Mouse (Mus musculus): Measurements from ENCODE around the gene 2510039O18Rik. TPM values are rescaled to one million over a fixed set of nuclear protein-coding genes. Genes with fewer than 3 reads are reported as not detected.

The 2510039O18Rik gene
- total and polyA plus RNA-seq, 2 experiments from 2014 or later = 12.3 to 68.3 TPM

DNA sequence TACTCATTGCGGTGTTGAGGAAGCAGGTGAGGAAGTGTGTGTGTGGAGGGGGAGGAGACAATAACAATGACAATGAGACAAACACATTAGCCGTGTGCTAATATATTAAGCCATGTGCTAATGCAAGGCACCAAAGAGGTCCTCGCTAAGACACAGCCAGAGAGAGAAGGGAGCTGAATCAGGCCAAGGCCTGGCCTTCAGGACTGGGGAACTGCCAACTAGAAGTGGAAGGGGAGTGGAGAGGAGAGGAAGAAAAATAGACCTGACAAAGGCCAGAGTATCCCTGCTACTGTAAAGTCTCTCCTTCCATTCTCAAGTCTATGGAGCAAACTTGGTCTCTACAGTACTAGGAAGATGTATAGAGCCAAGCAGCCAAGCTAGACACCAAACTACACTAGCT, 37.1 kb upstream of the 2510039O18Rik start:
- ATAC-seq (ENCODE audit: low FRiP score) (no peak), DNase-seq (ENCODE audit: low spot score) (no peak)
- Histone ChIP-seq H3K4me2 (ENCODE audit: low read depth, low read length, poor library complexity, severe bottlenecking) (peak overlapping the region; percentile 55), H3K27ac (ENCODE audit: low read depth, low read length) (no peak overlapping the region), H3K4me1 (ENCODE audit: insufficient read depth, low read length) (peaks cover 9% of the 10 kb centered on the region), H3K36me3 (ENCODE audit: insufficient read depth, low read length) (peaks cover 29% of the 10 kb centered on the region), H3K4me3 (ENCODE audit: low read depth, low read length) (peak overlapping the region; percentile 75), H3K9me3 (ENCODE audit: low read length) (no peaks in the 10 kb centered on the region), H3K9ac (replicated peaks; ENCODE audit: low read length, poor library complexity, severe bottlenecking) (peak overlapping the region; percentile 85), H3K27me3 (ENCODE audit: insufficient read depth, low read length) (no peaks in the 10 kb centered on the region)
- TF ChIP-seq CTCF (IDR thresholded peaks at IDR 0.05) = no peak
- WGBS = 82% methylated on average over 3 of the region's 3 CpGs

DNA sequence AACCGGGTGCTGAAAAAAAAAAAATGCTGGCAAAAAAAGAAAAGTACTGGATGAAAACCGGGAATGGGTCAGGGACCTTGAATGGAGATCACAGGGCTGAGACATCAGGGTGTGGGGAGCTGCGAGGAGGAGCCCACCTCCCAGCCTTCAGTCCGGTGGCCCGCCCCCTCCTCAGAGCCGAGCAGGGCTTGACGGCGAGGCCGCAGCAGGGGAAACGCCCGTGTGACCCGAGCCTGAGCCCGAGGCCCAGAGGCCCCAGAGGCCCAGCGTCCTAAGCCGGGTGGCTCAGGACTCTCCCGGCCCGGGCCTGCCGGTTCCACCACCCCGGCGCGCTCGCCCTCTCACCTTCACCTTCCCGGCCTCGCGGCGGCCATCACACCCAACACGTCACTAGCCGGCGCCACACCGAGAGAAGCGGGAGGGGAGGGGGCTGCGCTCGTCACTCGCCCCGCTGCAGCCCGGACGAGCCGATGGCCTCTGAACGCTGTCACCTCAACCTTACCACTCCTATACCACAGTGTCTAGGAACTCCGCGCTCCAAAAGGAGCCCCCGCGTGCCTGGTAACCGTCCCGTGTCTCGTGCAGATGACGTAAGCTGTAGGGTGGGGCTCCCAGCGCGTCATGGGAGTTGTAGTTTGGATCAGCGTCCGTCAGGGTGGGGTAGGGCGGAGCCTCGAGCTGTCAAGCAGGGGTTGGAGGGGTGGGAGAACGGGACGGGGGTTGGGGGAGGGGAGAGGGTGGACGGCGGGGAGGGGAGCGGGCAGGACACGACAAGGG, 36.2 kb upstream of the 2510039O18Rik start, which contains the start of gene Mfn2:
Mfn2 (minus strand) TSS at position 392 of the 777 bp plus-strand sequence.
- peaks cover 9% of the 10 kb centered on the region for H3K4me1 ChIP-seq (ENCODE audit: insufficient read depth, low read length)
- under 1% methylated on average over 46 of the region's 59 CpGs for WGBS
- no peaks in the 10 kb centered on the region for H3K9me3 ChIP-seq (ENCODE audit: low read length)
- no peak for TF ChIP-seq CTCF (IDR thresholded peaks at IDR 0.05)
- ATAC-seq (ENCODE audit: low FRiP score) (peak; percentile 94), DNase-seq (ENCODE audit: low spot score) (peak; percentile 94)
- peaks cover 20% of the 10 kb centered on the region for H3K36me3 ChIP-seq (ENCODE audit: insufficient read depth, low read length)
- H3K27me3 ChIP-seq (ENCODE audit: insufficient read depth, low read length) = no peaks in the 10 kb centered on the region
- peak within 1 kb of the TSS; percentile 75 for H3K4me3 ChIP-seq (ENCODE audit: low read depth, low read length)
- H3K27ac ChIP-seq (ENCODE audit: low read depth, low read length) = peak within 1 kb of the TSS; percentile 70
- H3K4me2 ChIP-seq (ENCODE audit: low read depth, low read length, poor library complexity, severe bottlenecking) = peak within 1 kb of the TSS; percentile 55
- peak within 1 kb of the TSS; percentile 85 for H3K9ac ChIP-seq (replicated peaks; ENCODE audit: low read length, poor library complexity, severe bottlenecking)

DNA sequence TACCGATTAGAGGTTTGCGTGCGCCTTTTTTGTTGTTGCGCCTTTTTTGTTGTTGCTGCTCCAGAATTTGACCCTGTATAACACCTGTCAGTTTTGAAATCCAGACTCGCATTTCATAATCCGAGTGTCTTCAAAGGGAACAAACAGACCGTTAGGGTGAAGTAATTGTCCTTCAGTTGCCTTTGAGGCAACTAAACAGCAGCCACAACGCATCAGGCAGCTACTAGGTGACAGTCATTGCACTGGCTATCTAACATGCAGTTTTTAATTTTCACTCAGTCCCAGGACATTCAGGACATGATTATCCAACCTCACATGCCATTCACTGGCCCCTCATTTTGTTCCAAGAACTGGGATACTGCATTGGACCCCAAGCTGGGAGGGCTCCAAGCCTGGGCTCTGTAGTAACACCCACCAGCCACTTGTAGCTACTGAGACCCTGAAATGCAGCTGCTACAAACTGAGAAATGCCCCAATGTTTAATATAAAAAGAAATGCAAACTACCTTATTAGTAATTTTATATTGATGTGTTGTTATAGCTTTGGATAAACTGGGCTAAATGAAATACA, 35.5 kb upstream of the 2510039O18Rik start:
- H3K4me3 ChIP-seq (ENCODE audit: low read depth, low read length) = peak overlapping the region; percentile 75
- H3K4me1 ChIP-seq (ENCODE audit: insufficient read depth, low read length) = peaks cover 9% of the 10 kb centered on the region
- TF ChIP-seq CTCF (IDR thresholded peaks at IDR 0.05) = 0 out of 2 replicates have a peak, but pooled peaks have one; percentile 24
- peak overlapping the region; percentile 54 for H3K4me2 ChIP-seq (ENCODE audit: low read depth, low read length, poor library complexity, severe bottlenecking)
- ATAC-seq (ENCODE audit: low FRiP score) = peak; percentile 62
- H3K9me3 ChIP-seq (ENCODE audit: low read length) = no peaks in the 10 kb centered on the region
- H3K27me3 ChIP-seq (ENCODE audit: insufficient read depth, low read length) = no peaks in the 10 kb centered on the region
- peak; percentile 26 for DNase-seq (ENCODE audit: low spot score)
- WGBS = 1% methylated on average over 8 of the region's 8 CpGs
- H3K27ac ChIP-seq (ENCODE audit: low read depth, low read length) = peak overlapping the region; percentile 70
- H3K9ac ChIP-seq (replicated peaks; ENCODE audit: low read length, poor library complexity, severe bottlenecking) = peak overlapping the region; percentile 85
- peaks cover 16% of the 10 kb centered on the region for H3K36me3 ChIP-seq (ENCODE audit: insufficient read depth, low read length)

- no peak overlapping the region for H3K4me3 ChIP-seq (ENCODE audit: low read depth, low read length)
- 89% methylated on average over 5 of the region's 5 CpGs for WGBS
- H3K9me3 ChIP-seq (ENCODE audit: low read length) = no peaks in the 10 kb centered on the region
- no peak overlapping the region for H3K9ac ChIP-seq (replicated peaks; ENCODE audit: low read length, poor library complexity, severe bottlenecking)
- H3K36me3 ChIP-seq (ENCODE audit: insufficient read depth, low read length) = peaks cover 8% of the 10 kb centered on the region; the same call in 1 of the 2 replicates
- DNase-seq (ENCODE audit: low spot score) (no peak), ATAC-seq (ENCODE audit: low FRiP score) (no peak)
- H3K4me2 ChIP-seq (ENCODE audit: low read depth, low read length, poor library complexity, severe bottlenecking) = no peak overlapping the region
- H3K4me1 ChIP-seq (ENCODE audit: insufficient read depth, low read length) = peaks cover 7% of the 10 kb centered on the region
- no peak for TF ChIP-seq CTCF (IDR thresholded peaks at IDR 0.05)
- no peaks in the 10 kb centered on the region for H3K27me3 ChIP-seq (ENCODE audit: insufficient read depth, low read length)
- H3K27ac ChIP-seq (ENCODE audit: low read depth, low read length) = no peak overlapping the region
These were observed 34.5 kb upstream of the 2510039O18Rik start for GRCm38 (mm10) chr4:147906230-147906629.

GRCm38 (mm10) chr4:147909486-147909885, 31.2 kb upstream of the 2510039O18Rik start:
- H3K4me3 ChIP-seq (ENCODE audit: low read depth, low read length) = no peak overlapping the region
- TF ChIP-seq CTCF (IDR thresholded peaks at IDR 0.05) = no peak
- no peaks in the 10 kb centered on the region for H3K4me1 ChIP-seq (ENCODE audit: insufficient read depth, low read length)
- 92% methylated on average over 5 of the region's 5 CpGs for WGBS
- H3K36me3 ChIP-seq (ENCODE audit: insufficient read depth, low read length) = no peaks in the 10 kb centered on the region
- no peaks in the 10 kb centered on the region for H3K27me3 ChIP-seq (ENCODE audit: insufficient read depth, low read length)
- no peak overlapping the region for H3K27ac ChIP-seq (ENCODE audit: low read depth, low read length)
- no peak for DNase-seq (ENCODE audit: low spot score)
- no peak overlapping the region for H3K4me2 ChIP-seq (ENCODE audit: low read depth, low read length, poor library complexity, severe bottlenecking)
- H3K9ac ChIP-seq (replicated peaks; ENCODE audit: low read length, poor library complexity, severe bottlenecking) = no peak overlapping the region
- no peak for ATAC-seq (ENCODE audit: low FRiP score)
- no peaks in the 10 kb centered on the region for H3K9me3 ChIP-seq (ENCODE audit: low read length)

Measured in midbrain, postnatal 0 days (tissue).